Mouse (Mus musculus) retina, adult 2 months (tissue): ENCODE results near the gene Olfr1028.

Experiments used
- DNase-seq: peaks from one replicate; pipeline ENCODE4 v3.0.0-alpha.2; 2012; ENCODE audit warnings: low read depth, low spot score

Gene Olfr1028

DNA sequence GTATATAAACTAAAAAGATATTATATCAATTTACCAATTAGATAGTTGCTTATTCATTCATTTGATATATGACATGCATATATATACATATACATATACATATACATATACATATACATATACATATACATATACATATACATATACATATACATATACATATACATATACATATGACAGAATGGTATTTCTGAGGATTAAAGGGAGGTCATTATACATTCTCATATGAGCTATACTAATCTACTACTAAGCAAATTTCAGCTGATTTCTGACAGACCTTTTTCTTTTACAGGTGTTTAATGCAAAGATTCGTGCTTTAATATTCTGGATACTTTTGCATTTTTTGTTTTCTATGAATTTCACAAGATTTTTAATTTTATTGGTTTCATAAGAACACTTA lies at the start of gene Olfr1028:
TSS of gene Olfr1028 (plus strand) at position 301 of the 400 bp plus-strand sequence.
- DNase-seq: no peak

DNA sequence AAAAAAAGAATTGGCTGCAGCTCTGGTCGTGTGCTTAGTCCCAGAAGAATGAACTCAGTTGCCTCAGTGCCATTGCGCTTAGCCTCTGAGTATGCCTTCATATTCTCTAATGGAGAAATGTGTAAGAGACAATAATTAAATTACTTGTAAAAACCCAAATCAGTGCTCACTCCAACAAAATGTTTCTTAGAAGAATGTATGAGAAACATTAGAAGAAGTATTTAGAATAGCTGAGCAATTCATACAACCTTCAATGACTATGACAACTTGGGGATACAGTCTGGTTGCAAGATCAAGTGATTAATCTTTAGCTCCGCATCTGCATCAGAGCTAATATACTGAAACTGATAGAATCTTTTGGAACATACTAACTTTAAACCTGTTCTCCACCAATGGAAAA lies 45.3 kb upstream of the Olfr1028 start, which contains the start of gene Olfr1024:
TSS of gene Olfr1024 (minus strand) at position 101 of the 400 bp plus-strand sequence.
- no peak for DNase-seq

DNA sequence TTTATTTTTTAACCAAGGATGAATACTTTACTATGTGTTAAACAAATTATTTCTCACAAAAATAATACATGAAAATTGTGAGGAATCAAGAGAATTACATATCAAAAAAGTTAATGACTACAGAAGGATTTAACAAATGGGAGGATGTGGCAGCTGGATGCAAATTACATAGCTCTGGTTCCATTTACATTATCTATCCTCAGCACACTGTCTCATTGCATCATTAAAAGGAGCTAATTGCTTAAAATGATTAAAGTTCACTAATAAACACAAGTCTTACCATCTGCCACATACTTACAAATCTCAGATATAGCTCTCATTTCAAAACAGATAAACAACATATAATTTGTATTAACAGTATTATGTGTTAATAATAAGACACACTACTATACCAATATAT lies 37.0 kb upstream of the Olfr1028 start:
- DNase-seq: no peak

DNA sequence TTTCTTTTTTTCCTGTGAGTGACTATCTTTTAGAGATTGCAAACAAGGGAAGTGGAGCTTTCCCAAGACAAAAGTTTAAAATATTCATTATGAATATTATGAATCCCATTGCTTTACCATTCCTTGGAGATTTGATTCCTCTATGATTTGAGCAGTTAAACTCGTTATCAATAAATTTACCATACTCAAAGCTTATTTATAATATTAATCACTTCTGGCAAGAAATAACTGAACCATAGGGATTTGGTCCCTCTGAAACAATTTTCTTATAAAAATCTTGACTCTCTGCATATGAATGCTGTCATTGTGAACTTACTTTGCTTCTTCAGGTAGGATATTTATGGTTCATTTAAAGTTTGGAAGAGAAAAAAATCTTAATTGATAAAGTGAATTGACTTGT lies 35.3 kb upstream of the Olfr1028 start, which contains the start of gene Olfr1025-ps1:
TSS of gene Olfr1025-ps1 (plus strand) at position 301 of the 400 bp plus-strand sequence.
- DNase-seq: no peak

DNA sequence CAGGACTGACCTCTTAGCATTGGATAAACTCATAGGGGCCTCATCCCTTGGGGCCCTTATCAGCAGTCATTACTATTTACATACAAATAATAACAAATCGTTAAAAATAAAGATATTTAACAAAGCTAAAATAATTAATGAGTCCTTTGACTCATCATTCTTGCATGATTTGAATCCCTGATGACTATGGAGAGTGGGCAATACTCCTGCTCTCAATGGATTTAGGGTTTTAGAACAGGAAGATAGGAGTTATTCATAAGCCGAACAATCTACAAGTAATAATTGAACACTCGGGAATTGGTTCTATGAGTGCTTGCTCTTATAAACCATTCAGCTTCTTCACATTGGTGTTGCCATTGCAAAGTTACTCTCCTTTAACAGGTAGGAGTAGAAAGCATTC lies 29.0 kb upstream of the Olfr1028 start, which contains the start of gene Olfr1026:
TSS of gene Olfr1026 (plus strand) at position 301 of the 400 bp plus-strand sequence.
- no peak for DNase-seq

DNA sequence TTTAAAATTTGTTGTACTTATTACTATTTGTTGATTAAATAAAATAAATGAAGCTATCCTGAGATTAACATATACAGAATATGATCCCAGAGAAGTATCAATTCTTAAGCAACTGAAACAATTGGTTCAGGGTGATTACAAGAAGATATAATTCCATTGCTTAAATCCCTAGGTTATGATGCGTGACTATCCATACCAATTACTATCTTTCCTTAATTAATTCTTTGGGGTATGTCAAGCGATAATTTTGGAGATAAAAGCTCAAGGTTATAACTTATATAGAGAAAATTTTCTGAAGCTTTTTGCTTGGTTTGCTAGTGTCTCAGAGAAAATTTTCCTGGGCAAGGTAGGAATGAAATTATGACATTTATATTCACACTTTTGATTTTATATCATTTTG lies 23.4 kb downstream of the Olfr1028 start, which contains the start of gene Olfr1029:
TSS of gene Olfr1029 (plus strand) at position 301 of the 400 bp plus-strand sequence.
- no peak for DNase-seq

DNA sequence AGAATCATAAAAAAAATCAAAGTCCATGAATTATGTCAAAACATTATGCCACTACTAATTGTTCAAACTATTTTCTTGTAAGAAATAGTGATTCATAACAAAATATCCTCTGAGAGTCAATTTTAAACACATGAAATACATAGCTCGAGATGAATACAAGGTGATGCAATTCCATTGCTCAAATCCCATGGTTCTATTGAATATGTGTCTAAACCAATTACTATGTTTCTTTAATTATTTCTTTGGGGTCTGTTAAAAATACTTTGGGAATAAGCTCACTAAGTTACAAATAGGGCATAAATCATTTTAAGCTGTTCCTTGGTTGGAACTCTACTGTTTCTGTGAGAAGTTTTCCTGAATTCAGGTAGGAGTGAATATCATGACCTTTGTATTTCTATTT lies 28.7 kb downstream of the Olfr1028 start, which contains the start of gene Olfr1030:
TSS of gene Olfr1030 (plus strand) at position 301 of the 400 bp plus-strand sequence.
- DNase-seq: no peak

DNA sequence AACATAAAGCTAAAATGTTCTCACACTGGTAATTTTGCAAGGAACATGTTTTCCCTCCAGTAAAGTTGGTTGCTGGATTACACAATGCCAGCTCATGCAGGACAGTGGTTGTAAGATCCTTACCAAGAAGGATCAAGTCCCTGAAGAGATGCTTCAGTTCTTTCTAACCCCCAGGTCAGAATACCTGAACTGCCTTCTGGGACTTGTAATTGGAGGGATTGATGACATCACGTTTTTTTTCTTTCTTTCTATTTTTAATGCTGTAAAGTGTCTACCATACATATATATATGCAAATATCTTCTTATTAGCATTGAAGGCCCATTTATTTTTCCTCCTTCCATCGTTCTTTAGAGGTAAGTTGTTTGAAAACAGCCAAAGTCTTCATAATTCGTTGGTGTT lies 39.8 kb downstream of the Olfr1028 start, which contains the start of gene Olfr1031:
TSS of gene Olfr1031 (plus strand) at position 301 of the 400 bp plus-strand sequence.
- DNase-seq: no peak
